Mouse (Mus musculus) liver, postnatal 0 days (tissue): Measurements from ENCODE around the gene Braf.

Experiments
- CTCF ChIP-seq: sonication (generic); IDR thresholded peaks from 2 replicates; pipeline ENCODE4 v1.5.1; 2016; ENCODE audit warnings: antibody characterized with exemption, low read depth
- EP300 ChIP-seq: IDR thresholded peaks from 2 replicates; pipeline ENCODE4 v1.6.1; 2016; ENCODE audit warnings: antibody characterized with exemption, low read depth, mild to moderate bottlenecking

DNA sequence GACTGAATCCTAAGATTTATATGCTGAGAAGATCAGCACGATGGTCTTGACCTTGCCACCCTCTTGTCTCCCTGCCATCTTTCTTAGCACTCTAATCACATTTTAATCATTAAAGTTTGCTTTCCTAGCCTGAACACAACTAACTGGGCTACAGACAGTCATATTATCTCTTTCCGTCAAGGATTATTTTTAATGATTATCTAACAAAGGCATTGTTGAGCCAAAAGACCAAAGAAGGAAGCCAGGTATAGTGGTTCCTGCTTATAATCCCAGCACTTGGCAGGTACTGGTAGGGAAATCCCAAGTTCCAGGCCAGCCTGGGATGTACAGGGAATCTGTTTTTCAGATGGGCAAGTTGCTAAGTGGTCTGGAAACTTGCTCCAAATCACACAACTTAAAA, 114.0 kb downstream of the Braf start:
- TF ChIP-seq CTCF (no peak), EP300 (no peak)
